Mouse (Mus musculus) midbrain, postnatal 0 days (tissue): ENCODE data around the gene Cdk12. TPM values are rescaled to one million over a fixed set of nuclear protein-coding genes. Genes with fewer than 3 reads are reported as not detected.
"Not testable (repeated sequence)": the region's sequence is repeated elsewhere in the genome, so short reads cannot be mapped to it uniquely, and the experiment has no call there.

Experiments used
- ATAC-seq: fragments of 200-750 bp; cut with Nextera tagmentation; 2 replicates; pipeline ENCODE4 v1.8.0; 2017; ENCODE audit warnings: moderate number of reproducible peaks, mild to moderate bottlenecking, moderate TSS enrichment, moderate library complexity; ENCODE audit not compliant: low FRiP score
- DNase-seq: peaks from one replicate; pipeline ENCODE4 v3.0.0-alpha.2; 2015; ENCODE audit warnings: low spot score
- H3K27ac ChIP-seq: fragments of 300-500 bp; sonication (generic); 2 replicates; pipeline ENCODE4 v1.5.1; 2014; ENCODE audit warnings: low read depth, mild to moderate bottlenecking, low read length, mixed read lengths
- H3K27me3 ChIP-seq: fragments of 300-500 bp; sonication (generic); 2 replicates; pipeline ENCODE4 v1.6.1; 2014; ENCODE audit warnings: low read length, control low read depth, mixed read lengths; ENCODE audit not compliant: insufficient read depth
- H3K36me3 ChIP-seq: fragments of 300-500 bp; sonication (generic); 2 replicates; pipeline ENCODE4 v1.6.1; 2014; ENCODE audit warnings: low read length, control low read depth, mixed read lengths; ENCODE audit not compliant: insufficient read depth
- H3K4me1 ChIP-seq: fragments of 300-500 bp; sonication (generic); 2 replicates; pipeline ENCODE4 v1.6.1; 2014; ENCODE audit warnings: mild to moderate bottlenecking, control low read depth, antibody characterized with exemption, low read length, mixed read lengths; ENCODE audit not compliant: insufficient read depth
- H3K4me2 ChIP-seq: fragments of 300-500 bp; sonication (generic); 2 replicates; pipeline ENCODE4 v1.6.1; 2014; ENCODE audit warnings: low read depth, mild to moderate bottlenecking, low read length, mixed read lengths; ENCODE audit not compliant: poor library complexity, severe bottlenecking
- H3K4me3 ChIP-seq: fragments of 300-500 bp; sonication (generic); 2 replicates; pipeline ENCODE4 v1.5.1; 2014; ENCODE audit warnings: low read depth, mild to moderate bottlenecking, low read length, moderate library complexity
- H3K9ac ChIP-seq: fragments of 300-500 bp; sonication (generic); replicated peaks from 2 replicates; pipeline ENCODE4 v1.6.1; 2014; ENCODE audit warnings: mild to moderate bottlenecking, low read length, moderate library complexity, mixed read lengths; ENCODE audit not compliant: poor library complexity, severe bottlenecking
- H3K9me3 ChIP-seq: fragments of 300-500 bp; sonication (generic); 2 replicates; pipeline ENCODE4 v1.6.1; 2016; ENCODE audit warnings: low read length, control low read depth
- CTCF ChIP-seq: IDR thresholded peaks from 2 replicates; pipeline ENCODE4 v1.5.1; 2016; ENCODE audit warnings: antibody characterized with exemption, mild to moderate bottlenecking
- WGBS: fragments of 180-500 bp; shearing (Covaris S2); extraction: QIAGEN DNeasy Blood & Tissue Kit; methylation state at CpG from one replicate; pipeline ENCODE4 v1.1.7; 2014; 5-methylcytosine and 5-hydroxymethylcytosine counted together
- polyA plus RNA-seq: library from polyadenylated mRNA; unstranded; fragments of >200 nt; fragmentation: Nextera tagmentation; extraction: Ambion mirVana; gene quantifications from 2 replicates; pipeline ENCODE4 v1.2.1, GENCODE M21; 2015
- total RNA-seq: library from RNA; depleted of rRNA; stranded (reverse); fragments of >200 nt; gene quantifications from 2 replicates; pipeline ENCODE4 v1.2.3, GENCODE M21; 2014

The Cdk12 gene
- total and polyA plus RNA-seq, 2 experiments from 2014 or later = 5.7 to 25.8 TPM

DNA sequence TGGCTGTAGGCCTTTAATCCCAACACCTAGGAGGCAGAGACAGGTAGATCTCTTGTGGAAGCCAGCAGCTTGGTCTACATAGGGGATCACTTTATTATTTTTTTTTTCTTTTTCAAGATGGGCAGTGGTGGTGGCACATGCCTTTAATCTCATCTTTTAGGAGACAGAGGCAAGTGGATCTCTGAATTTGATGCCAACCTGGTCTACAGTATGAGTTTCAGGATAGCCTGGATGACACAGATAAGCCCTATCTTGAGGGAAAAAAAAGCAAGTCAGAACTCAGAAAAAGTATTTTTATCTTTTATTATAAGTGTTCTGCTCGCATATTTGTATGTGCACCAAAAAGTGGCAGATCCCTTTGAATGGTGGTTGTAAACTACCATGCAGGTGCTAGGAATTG lies 10.5 kb downstream of the Cdk12 start:
- H3K4me1 ChIP-seq = no peaks in the 10 kb centered on the region
- no peak overlapping the region for H3K4me2 ChIP-seq
- H3K9ac ChIP-seq = no peak overlapping the region
- ATAC-seq (no peak), DNase-seq (no peak)
- H3K4me3 ChIP-seq = no peak overlapping the region
- no peaks in the 10 kb centered on the region for H3K9me3 ChIP-seq
- no peaks in the 10 kb centered on the region for H3K27me3 ChIP-seq
- TF ChIP-seq CTCF = no peak
- 92% methylated on average over 1 of the region's 1 CpGs for WGBS
- no peak overlapping the region for H3K27ac ChIP-seq
- peaks cover 22% of the 10 kb centered on the region for H3K36me3 ChIP-seq

DNA sequence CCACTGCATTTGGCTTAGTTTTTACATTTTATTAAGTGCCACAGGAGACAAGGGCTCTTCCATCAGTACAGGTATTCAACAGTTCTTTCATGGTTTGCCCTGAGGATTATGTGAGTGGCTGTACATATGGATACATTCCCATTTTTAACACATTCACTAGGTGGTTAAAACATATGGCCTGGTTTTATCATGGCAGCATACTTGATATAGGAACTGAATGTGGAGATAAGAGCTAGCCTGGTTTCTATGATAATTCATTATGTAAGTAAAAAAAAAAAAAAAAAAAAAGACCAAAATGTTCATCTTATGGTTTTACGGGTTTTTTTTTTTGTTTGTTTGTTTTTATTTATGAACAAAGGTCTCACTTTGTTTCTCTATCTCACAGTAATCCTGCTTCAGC lies 23.5 kb downstream of the Cdk12 start:
- ATAC-seq (no peak), DNase-seq (no peak)
- no peak for TF ChIP-seq CTCF
- Histone ChIP-seq H3K9ac (no peak overlapping the region), H3K36me3 (peaks cover 35% of the 10 kb centered on the region), H3K27me3 (no peaks in the 10 kb centered on the region), H3K4me1 (no peaks in the 10 kb centered on the region), H3K9me3 (no peaks in the 10 kb centered on the region), H3K27ac (no peak overlapping the region), H3K4me3 (no peak overlapping the region), H3K4me2 (no peak overlapping the region)
- WGBS = 97% methylated on average over 1 of the region's 1 CpGs

DNA sequence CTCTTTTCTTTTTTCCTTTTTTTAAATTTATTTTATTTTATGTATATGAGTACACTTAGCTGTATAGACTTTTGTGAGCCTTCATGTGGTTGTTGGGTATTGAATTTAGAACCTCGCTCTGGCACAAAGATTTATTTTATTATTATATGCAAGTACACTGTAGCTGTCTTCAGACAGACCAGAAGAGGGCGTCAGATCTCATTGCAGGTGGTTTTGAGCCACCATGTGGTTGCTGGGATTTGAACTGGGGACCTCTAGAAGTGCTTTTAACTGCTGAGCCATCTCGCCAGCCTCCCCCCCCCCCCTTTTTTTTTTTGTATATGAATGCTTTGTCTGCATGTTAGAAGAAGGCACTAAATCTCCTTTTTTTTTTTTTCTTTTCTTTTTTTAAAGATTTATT lies 35.6 kb downstream of the Cdk12 start:
- ATAC-seq = no peak
- Histone ChIP-seq H3K36me3 (peaks cover 31% of the 10 kb centered on the region), H3K4me3 (no peak overlapping the region), H3K4me2 (no peak overlapping the region), H3K9me3 (no peaks in the 10 kb centered on the region), H3K4me1 (no peaks in the 10 kb centered on the region), H3K27ac (no peak overlapping the region), H3K9ac (no peak overlapping the region), H3K27me3 (no peaks in the 10 kb centered on the region)
- WGBS = 81% methylated on average over 3 of the region's 3 CpGs
- no peak for DNase-seq
- TF ChIP-seq CTCF = 0 out of 2 replicates have a peak, but pooled peaks have one; percentile 9

DNA sequence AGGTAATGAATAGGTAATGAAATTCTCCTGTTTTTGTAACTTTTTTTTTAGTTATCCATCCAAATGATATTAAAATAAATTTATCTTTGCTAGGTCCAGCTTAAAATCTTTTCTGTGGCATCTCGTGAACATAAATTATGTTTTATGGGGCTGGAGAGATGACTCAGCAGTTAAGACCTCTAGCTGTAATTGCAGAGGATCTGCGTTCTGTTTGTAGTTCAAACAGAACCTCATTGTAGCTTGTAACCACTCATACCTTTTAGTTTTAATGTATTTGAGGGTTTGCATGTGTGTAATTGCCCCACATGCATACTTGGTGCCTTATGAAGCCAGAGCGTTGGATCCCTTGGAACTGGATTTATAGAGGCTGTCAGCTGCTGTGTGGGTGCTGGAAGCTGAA lies 36.1 kb downstream of the Cdk12 start:
- TF ChIP-seq CTCF = no peak
- ATAC-seq = no peak
- H3K9ac ChIP-seq = no peak overlapping the region
- 97% methylated on average over 3 of the region's 3 CpGs for WGBS
- peaks cover 29% of the 10 kb centered on the region for H3K36me3 ChIP-seq
- no peaks in the 10 kb centered on the region for H3K9me3 ChIP-seq
- H3K27ac ChIP-seq = no peak overlapping the region
- H3K4me3 ChIP-seq = no peak overlapping the region
- H3K4me1 ChIP-seq = no peaks in the 10 kb centered on the region
- H3K4me2 ChIP-seq = no peak overlapping the region
- DNase-seq = no peak
- no peaks in the 10 kb centered on the region for H3K27me3 ChIP-seq

DNA sequence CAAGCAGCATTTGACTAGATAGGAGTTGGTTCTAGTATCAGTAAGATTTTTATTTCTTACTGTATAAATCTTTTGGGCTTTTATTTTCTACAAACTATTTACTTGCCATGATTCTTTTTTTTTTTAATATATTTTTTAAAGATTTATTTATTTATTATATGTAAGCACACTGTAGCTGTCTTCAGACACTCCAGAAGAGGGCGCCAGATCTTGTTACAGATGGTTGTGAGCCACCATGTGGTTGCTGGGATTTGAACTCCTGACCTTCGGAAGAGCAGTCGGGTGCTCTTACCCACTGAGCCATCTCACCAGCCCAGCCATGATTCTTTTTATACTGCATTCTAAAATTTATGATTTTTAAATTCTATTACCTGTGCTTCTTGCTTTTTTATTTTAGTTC lies 40.1 kb downstream of the Cdk12 start:
- H3K27ac ChIP-seq, H3K9ac ChIP-seq, H3K4me1 ChIP-seq, ATAC-seq, H3K4me2 ChIP-seq, DNase-seq, H3K4me3 ChIP-seq, H3K9me3 ChIP-seq, H3K27me3 ChIP-seq: not testable (repeated sequence)
- H3K36me3 ChIP-seq = peaks cover 32% of the 10 kb centered on the region
- WGBS = 82% methylated on average over 3 of the region's 3 CpGs

DNA sequence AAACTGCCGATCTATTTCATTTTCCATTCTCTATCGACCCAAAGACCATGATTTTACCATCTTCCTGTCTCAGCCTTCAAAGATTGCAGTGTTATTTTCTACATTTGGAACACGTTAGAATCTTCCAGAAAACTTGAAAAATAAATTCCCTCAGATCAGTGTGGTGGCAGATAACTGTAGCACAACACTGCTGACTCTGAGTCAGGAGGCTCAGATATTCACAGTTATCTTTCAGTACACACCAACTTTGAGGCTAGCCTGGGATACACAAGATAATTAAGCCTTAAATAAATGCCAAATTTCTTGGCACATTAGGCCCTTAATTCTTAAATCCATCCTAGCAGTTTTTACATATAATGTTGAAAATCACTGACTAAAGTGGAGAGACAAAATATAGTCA lies 41.6 kb downstream of the Cdk12 start:
- Histone ChIP-seq H3K36me3 (peaks cover 32% of the 10 kb centered on the region), H3K27ac (no peak overlapping the region), H3K4me2 (no peak overlapping the region), H3K4me1 (no peaks in the 10 kb centered on the region), H3K9me3 (no peaks in the 10 kb centered on the region), H3K9ac (no peak overlapping the region), H3K27me3 (no peaks in the 10 kb centered on the region), H3K4me3 (no peak overlapping the region)
- WGBS = 95% methylated on average over 3 of the region's 3 CpGs
- no peak for ATAC-seq
- TF ChIP-seq CTCF = no peak
- no peak for DNase-seq
